Mouse (Mus musculus): ENCODE measurements around the gene Cass4.
A peak's percentile ranks its signal among the peaks of the same experiment; 100 is the strongest.

Gene Cass4

DNA sequence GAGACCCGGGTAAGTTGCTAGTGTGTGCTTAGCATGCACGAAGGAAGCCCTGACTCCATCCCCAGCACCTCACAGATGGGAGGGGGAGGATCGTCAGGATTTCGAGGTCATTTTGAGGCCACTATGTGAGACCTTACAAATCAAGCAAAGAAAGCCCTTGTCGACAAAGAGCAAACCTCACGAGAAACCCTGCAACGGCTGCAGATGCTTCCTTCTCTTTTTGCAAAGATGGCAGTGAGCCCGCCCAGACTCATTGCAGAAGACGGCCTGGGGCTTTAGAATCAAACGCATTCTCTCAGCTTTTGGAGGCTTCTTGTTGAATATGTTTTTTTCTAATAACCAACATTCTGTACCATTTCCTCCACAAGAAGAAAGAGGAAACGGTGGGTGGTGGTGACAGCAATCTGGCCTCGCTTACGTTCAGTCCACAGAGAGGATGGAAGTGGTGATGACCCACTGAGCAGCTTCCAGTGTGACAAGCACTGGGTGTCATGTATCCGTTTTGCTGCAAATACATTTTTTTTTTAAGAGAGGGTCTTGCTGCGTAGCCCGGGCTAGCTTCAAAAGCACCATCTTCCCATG is 43.9 kb downstream of the Cass4 start:
- no peak for ATAC-seq (ENCODE audit: insufficient number of reproducible peaks, low FRiP score, low TSS enrichment)

- ATAC-seq (ENCODE audit: insufficient number of reproducible peaks, low FRiP score, low TSS enrichment) = peak; percentile 87
Observed at GRCm38 (mm10) chr2:172439843-172440639, 46.4 kb downstream of the Cass4 start, which contains the start of gene Rtf2. Gene Rtf2, plus strand, starts transcription at chr2:172440556.

GRCm38 (mm10) chr2:172440640-172441005 is 47.0 kb downstream of the Cass4 start:
- peak; percentile 18; the same call in 1 of the 2 replicates for ATAC-seq (ENCODE audit: insufficient number of reproducible peaks, low FRiP score, low TSS enrichment)

GRCm38 (mm10) chr2:172441176-172441575 is 47.6 kb downstream of the Cass4 start:
- ATAC-seq (ENCODE audit: insufficient number of reproducible peaks, low FRiP score, low TSS enrichment) = no peak

- ATAC-seq (ENCODE audit: insufficient number of reproducible peaks, low FRiP score, low TSS enrichment) = no peak
Observed at GRCm38 (mm10) chr2:172445617-172446016, 52.0 kb downstream of the Cass4 start.

- ATAC-seq (ENCODE audit: insufficient number of reproducible peaks, low FRiP score, low TSS enrichment) = no peak
Observed at GRCm38 (mm10) chr2:172447317-172447716, 53.7 kb downstream of the Cass4 start.

DNA sequence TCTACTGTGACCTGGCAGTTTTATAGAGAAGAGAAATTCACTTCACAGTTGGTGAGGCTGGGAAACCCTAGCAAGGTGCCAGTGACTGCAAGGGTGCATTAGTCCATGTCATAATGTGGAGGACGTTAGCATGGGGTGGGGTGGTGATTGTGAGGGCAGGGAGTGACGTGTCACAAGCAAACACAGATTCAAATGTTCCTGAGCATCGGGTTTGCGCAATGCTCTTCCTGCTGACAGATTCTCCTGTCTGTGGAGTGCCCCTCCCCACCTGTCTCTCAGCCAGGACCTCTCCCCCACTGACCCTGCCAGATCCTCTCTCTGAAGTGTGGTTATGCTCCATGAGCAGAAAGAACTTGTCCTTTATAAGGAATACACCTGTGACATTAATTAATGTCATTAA is 54.7 kb downstream of the Cass4 start:
- ATAC-seq (ENCODE audit: insufficient number of reproducible peaks, low FRiP score, low TSS enrichment) = no peak

DNA sequence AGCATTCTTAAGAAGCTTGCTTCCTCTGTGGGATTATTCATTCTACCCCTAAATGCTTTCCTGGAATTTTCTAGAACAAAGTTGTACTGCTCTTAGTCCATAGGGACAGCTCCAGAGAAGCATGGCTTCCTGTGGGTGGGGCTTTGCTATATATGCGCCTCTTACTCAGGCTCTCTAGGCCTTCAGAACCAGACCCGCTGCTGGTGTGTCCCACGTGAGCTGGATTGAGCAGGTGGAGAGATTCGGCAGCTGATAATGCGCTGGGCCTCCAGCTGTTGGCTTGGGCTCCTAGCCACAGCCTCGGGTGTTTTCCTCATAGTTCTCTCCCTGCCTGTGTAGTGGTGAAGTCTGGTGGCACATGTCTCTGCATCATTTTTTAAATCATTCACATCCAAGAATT is 57.0 kb downstream of the Cass4 start:
- no peak for ATAC-seq (ENCODE audit: insufficient number of reproducible peaks, low FRiP score, low TSS enrichment)

GRCm38 (mm10) chr2:172452031-172452430 is 58.4 kb downstream of the Cass4 start:
- no peak for ATAC-seq (ENCODE audit: insufficient number of reproducible peaks, low FRiP score, low TSS enrichment)

GRCm38 (mm10) chr2:172452458-172452857 is 58.9 kb downstream of the Cass4 start:
- no peak for ATAC-seq (ENCODE audit: insufficient number of reproducible peaks, low FRiP score, low TSS enrichment)

GRCm38 (mm10) chr2:172458496-172458895 is 64.9 kb downstream of the Cass4 start, which contains the start of gene Gcnt7:
Gene Gcnt7, minus strand, starts transcription at chr2:172458596.
- no peak for ATAC-seq (ENCODE audit: insufficient number of reproducible peaks, low FRiP score, low TSS enrichment)

- no peak for ATAC-seq (ENCODE audit: insufficient number of reproducible peaks, low FRiP score, low TSS enrichment)
Observed at GRCm38 (mm10) chr2:172460647-172461046, 67.1 kb downstream of the Cass4 start.

- no peak for ATAC-seq (ENCODE audit: insufficient number of reproducible peaks, low FRiP score, low TSS enrichment)
Observed at GRCm38 (mm10) chr2:172462813-172463212, 69.2 kb downstream of the Cass4 start.

GRCm38 (mm10) chr2:172466427-172467132 is 73.0 kb downstream of the Cass4 start:
- ATAC-seq (ENCODE audit: insufficient number of reproducible peaks, low FRiP score, low TSS enrichment) = no peak

DNA sequence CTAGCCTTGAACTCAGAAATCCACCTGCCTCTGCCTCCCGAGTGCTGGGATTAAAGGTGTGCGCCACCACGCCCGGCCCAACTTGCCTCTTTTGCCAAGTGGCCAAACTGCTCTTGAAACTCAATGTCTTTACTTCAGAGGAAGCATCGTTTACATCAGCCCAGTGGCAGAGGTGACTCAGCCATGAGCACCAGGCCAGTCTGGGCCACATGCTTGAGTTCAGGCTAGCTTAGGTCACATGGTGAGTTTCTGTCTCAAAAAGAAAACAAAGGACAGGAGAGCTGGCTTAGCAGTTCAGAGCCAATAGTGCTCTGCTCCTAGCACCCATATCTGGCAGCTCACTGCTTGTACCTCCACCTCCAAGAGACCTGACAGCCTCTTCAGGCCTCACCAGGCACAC is 73.6 kb downstream of the Cass4 start:
- ATAC-seq (ENCODE audit: insufficient number of reproducible peaks, low FRiP score, low TSS enrichment) = no peak

GRCm38 (mm10) chr2:172468346-172468819 is 74.8 kb downstream of the Cass4 start:
- no peak for ATAC-seq (ENCODE audit: insufficient number of reproducible peaks, low FRiP score, low TSS enrichment)

- ATAC-seq (ENCODE audit: insufficient number of reproducible peaks, low FRiP score, low TSS enrichment) = no peak
Observed at GRCm38 (mm10) chr2:172472318-172472717, 78.7 kb downstream of the Cass4 start, which contains the start of gene Fam209. Gene Fam209, plus strand, starts transcription at chr2:172472520.

DNA sequence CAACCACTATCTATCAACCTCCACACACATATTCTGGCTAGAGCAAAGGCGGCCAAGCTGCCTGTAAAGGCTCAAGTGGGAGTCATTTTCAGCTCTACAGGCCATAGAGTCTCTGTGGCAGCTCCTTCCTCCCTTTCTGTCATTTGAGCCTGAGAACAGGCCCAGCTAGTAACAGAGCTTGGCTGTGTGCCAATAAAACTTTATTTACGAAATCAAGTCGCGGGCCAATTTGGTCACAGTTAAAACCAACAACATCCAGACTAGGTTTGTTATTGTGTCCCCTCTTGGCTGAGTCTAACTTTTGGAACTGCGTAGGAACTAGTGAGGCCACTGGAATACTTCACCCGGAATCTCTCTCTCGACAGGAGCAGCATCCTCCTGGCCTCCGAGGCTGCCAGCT is 80.0 kb downstream of the Cass4 start:
- ATAC-seq (ENCODE audit: insufficient number of reproducible peaks, low FRiP score, low TSS enrichment) = no peak

DNA sequence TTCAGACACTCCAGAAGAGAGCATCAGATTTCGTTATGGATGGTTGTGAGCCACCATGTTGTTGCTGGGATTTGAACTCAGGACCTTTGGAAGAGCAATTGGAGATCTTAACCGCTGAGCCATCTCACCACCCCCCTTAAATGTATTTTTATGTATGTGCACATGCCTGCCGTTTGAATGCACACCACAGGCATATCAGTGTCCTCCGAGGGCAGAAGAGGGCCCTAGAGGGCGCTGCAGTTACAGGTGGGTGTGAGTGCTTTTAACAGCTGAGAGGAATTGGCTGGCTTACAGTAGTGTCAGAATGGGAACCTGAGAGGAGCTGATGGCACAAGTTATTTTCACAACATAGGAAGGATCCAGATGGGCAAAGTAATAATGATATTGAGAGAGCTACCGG is 81.4 kb downstream of the Cass4 start:
- ATAC-seq (ENCODE audit: insufficient number of reproducible peaks, low FRiP score, low TSS enrichment) = no peak

DNA sequence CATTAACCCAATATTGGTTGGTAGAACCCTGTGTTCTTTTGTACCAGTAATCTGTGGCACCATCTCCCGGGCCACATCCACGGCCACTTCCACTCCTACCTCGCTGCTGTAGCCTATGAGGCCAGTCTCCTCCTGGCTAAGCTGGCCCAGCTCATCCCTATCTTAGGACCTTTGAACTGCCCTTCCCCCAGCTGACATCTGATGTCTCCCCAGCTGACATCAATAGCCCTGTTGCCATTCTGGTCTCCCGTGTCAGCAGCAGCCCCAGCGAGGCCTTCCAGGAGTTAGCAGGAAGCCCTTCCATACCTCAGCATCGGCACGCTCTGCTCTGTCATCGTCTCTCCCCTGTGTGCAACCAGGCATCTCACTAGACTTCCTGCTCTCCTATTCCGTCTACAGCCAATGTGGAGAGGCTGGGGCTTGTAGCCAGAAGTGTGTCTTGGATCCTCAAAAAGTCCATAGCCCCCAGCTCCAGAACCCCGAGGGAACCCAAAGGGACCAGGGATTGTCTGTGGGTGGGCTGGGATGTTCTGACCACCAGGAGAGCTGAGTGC is 83.2 kb downstream of the Cass4 start:
- ATAC-seq (ENCODE audit: insufficient number of reproducible peaks, low FRiP score, low TSS enrichment) = no peak

- ATAC-seq (ENCODE audit: insufficient number of reproducible peaks, low FRiP score, low TSS enrichment) = 0 out of 2 replicates have a peak, but pooled peaks have one; percentile 2
Observed at GRCm38 (mm10) chr2:172477350-172477749, 83.8 kb downstream of the Cass4 start.

Measured in cerebellum, adult (tissue).